Mouse (Mus musculus): ENCODE measurements around the gene Crb2.

GRCm38 (mm10) chr2:37823826-37824225, 47.8 kb downstream of the Crb2 start:
- TF ChIP-seq POLR2A (IDR thresholded peaks at IDR 0.05; ENCODE audit: low read depth, low read length) (no peak), MAFK (IDR thresholded peaks at IDR 0.05; ENCODE audit: insufficient replicate concordance, low read length) (no peak), CTCF (conservative IDR thresholded peaks at IDR 0.05 in 1 of 2, IDR thresholded peaks at IDR 0.05 in 1 of 2; ENCODE audit: low read depth in 2 of 2, low read length in 2 of 2) (no peak), ZMIZ1 (IDR thresholded peaks at IDR 0.05; ENCODE audit: low read depth, low read length) (no peak), TCF12 (IDR thresholded peaks at IDR 0.05; ENCODE audit: low read depth, low read length) (no peak), ZC3H11A (IDR thresholded peaks at IDR 0.05; ENCODE audit: low read depth, low read length) (no peak), MYC (IDR thresholded peaks at IDR 0.05; ENCODE audit: low read depth, low read length) (no peak), EP300 (IDR thresholded peaks at IDR 0.05; ENCODE audit: low read length) (no peak), SMC3 (IDR thresholded peaks at IDR 0.05; ENCODE audit: low read depth, low read length) (no peak), HCFC1 (IDR thresholded peaks at IDR 0.05; ENCODE audit: low read depth, low read length) (no peak), ZNF384 (IDR thresholded peaks at IDR 0.05; ENCODE audit: low read depth, low read length) (no peak), CHD1 (IDR thresholded peaks at IDR 0.05; ENCODE audit: low read depth, low read length) (no peak), JUND (conservative IDR thresholded peaks at IDR 0.05; ENCODE audit: low read depth, low read length) (no peak)

All from CH12.LX (cell line).